Mouse (Mus musculus) hindlimb bud, embryonic 11.5 days (tissue): ENCODE measurements around the gene Rpl18a.

Experiments used
- DNase-seq: peaks from one replicate; pipeline ENCODE4 v3.0.0-alpha.2; 2012; ENCODE audit warnings: low read depth, low spot score; ENCODE audit errors: extremely low spot score

The Rpl18a gene

GRCm38 (mm10) chr8:70884683-70885082, 12.5 kb downstream of the Rpl18a start:
- no peak for DNase-seq

- no peak for DNase-seq
These were observed 13.0 kb downstream of the Rpl18a start for GRCm38 (mm10) chr8:70884186-70884585.

GRCm38 (mm10) chr8:70880546-70880945, 16.7 kb downstream of the Rpl18a start:
- DNase-seq = no peak

- DNase-seq = no peak
These were observed 17.1 kb downstream of the Rpl18a start for GRCm38 (mm10) chr8:70880126-70880525.

GRCm38 (mm10) chr8:70879500-70879899, 17.7 kb downstream of the Rpl18a start:
- no peak for DNase-seq

- no peak for DNase-seq
These were observed 19.0 kb downstream of the Rpl18a start for GRCm38 (mm10) chr8:70878178-70878577.

- no peak for DNase-seq
These were observed 20.8 kb downstream of the Rpl18a start for GRCm38 (mm10) chr8:70876382-70876781.

GRCm38 (mm10) chr8:70874441-70874840, 22.8 kb downstream of the Rpl18a start:
- DNase-seq = no peak

- DNase-seq = peak; percentile 96
These were observed 23.7 kb downstream of the Rpl18a start, which contains the start of gene Ccdc124 for GRCm38 (mm10) chr8:70873364-70873985. Ccdc124 (minus strand) TSS chr8:70873935.

- no peak for DNase-seq
These were observed 24.4 kb downstream of the Rpl18a start for GRCm38 (mm10) chr8:70872643-70873363.

- no peak for DNase-seq
These were observed 25.9 kb downstream of the Rpl18a start for GRCm38 (mm10) chr8:70871195-70871807.

- no peak for DNase-seq
These were observed 27.6 kb downstream of the Rpl18a start for GRCm38 (mm10) chr8:70869601-70870041.

- DNase-seq = no peak
These were observed 28.0 kb downstream of the Rpl18a start for GRCm38 (mm10) chr8:70869199-70869571.

GRCm38 (mm10) chr8:70868559-70869198, 28.5 kb downstream of the Rpl18a start:
- no peak for DNase-seq

GRCm38 (mm10) chr8:70866566-70866965, 30.6 kb downstream of the Rpl18a start:
- no peak for DNase-seq

GRCm38 (mm10) chr8:70866001-70866520, 31.2 kb downstream of the Rpl18a start:
- DNase-seq = no peak

- peak; percentile 99 for DNase-seq
These were observed 31.7 kb downstream of the Rpl18a start for GRCm38 (mm10) chr8:70865350-70866000.

- no peak for DNase-seq
These were observed 32.4 kb downstream of the Rpl18a start for GRCm38 (mm10) chr8:70864712-70865221.

- no peak for DNase-seq
These were observed 33.1 kb downstream of the Rpl18a start for GRCm38 (mm10) chr8:70863956-70864711.
